Mouse (Mus musculus): ENCODE results near the gene Rhox2g. TPM values are rescaled to one million over a fixed set of nuclear protein-coding genes. Genes with fewer than 3 reads are reported as not detected.
"Not testable (repeated sequence)": the region's sequence is repeated elsewhere in the genome, so short reads cannot be mapped to it uniquely, and the experiment has no call there.

The Rhox2g gene
- total RNA-seq (2021), result not detected
- long read RNA-seq, experiment 1, result 0 reads
- long read RNA-seq, experiment 2, result 0 reads

GRCm38 (mm10) chrX:37643370-37643769 is at the start of gene Rhox2g:
Gene Rhox2g (minus strand): TSS chrX:37643470.
- H3K27ac ChIP-seq; DNase-seq (ENCODE audit: low spot score in 2 of 2); H3K4me3 ChIP-seq: not testable (repeated sequence)

DNA sequence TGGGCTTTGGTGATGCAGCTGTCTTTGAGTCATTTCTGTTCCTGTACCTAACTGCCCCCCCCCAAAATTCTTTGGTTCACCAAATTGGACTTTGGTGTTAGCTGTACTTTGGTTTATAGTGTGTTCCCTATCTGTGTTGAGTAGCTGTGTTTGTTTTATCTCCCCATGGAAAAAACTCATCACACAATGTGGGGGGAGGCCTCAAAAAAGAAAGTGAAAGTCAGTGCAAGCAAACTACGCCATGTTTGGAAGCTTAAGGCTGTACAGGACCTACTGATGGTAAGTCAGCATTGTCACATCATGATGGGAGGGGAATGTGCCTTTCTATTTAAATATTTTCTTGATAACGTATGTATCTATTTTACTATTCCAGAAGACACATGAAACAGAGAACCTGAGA is 49.0 kb upstream of the Rhox2g start:
- TF ChIP-seq CTCF (conservative IDR thresholded peaks at IDR 0.05), result no peak
- DNase-seq (ENCODE audit: low spot score in 2 of 2), result no peak
- H3K4me3 ChIP-seq, result no peak overlapping the region
- H3K27ac ChIP-seq, result no peak overlapping the region

- Histone ChIP-seq H3K4me3 (no peak overlapping the region), H3K27ac (no peak overlapping the region)
- TF ChIP-seq CTCF (conservative IDR thresholded peaks at IDR 0.05), result no peak
- DNase-seq (ENCODE audit: low spot score in 2 of 2), result no peak
These were observed 39.9 kb upstream of the Rhox2g start for GRCm38 (mm10) chrX:37683031-37683715.

- not testable (repeated sequence) for H3K27ac ChIP-seq; DNase-seq (ENCODE audit: low spot score in 2 of 2); H3K4me3 ChIP-seq
These were observed 29.9 kb upstream of the Rhox2g start, which contains the start of gene Rhox2h for GRCm38 (mm10) chrX:37673177-37673576. Gene Rhox2h (minus strand): TSS chrX:37673277.

- not testable (repeated sequence) for H3K27ac ChIP-seq; DNase-seq (ENCODE audit: low spot score in 2 of 2); H3K4me3 ChIP-seq
These were observed 25.4 kb upstream of the Rhox2g start, which contains the start of gene Rhox3h for GRCm38 (mm10) chrX:37668664-37669063. Gene Rhox3h (minus strand): TSS chrX:37668764.

DNA sequence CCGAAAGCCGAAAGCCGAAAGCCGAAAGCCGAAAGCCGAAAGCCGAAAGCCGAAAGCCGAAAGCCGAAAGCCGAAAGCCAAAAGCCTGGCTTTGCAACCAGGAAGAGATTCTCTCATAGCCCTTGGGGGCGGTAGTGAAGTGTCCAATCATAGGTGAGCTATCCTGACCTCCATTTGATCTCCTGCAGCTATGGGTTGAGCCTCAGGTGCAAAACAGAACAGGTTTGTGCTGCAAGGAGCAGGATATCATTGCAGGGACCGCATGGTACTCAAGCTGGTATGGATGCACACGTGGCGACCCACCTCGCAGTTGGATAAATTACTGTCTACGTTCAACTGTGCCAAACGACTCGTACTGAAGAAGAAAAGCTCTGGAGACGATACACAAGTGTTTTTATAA is 8.0 kb upstream of the Rhox2g start, which contains the start of gene Rhox4g:
TSS of gene Rhox4g (minus strand) at position 101 of the 400 bp plus-strand sequence.
- not testable (repeated sequence) for H3K27ac ChIP-seq; DNase-seq (ENCODE audit: low spot score in 2 of 2); H3K4me3 ChIP-seq

DNA sequence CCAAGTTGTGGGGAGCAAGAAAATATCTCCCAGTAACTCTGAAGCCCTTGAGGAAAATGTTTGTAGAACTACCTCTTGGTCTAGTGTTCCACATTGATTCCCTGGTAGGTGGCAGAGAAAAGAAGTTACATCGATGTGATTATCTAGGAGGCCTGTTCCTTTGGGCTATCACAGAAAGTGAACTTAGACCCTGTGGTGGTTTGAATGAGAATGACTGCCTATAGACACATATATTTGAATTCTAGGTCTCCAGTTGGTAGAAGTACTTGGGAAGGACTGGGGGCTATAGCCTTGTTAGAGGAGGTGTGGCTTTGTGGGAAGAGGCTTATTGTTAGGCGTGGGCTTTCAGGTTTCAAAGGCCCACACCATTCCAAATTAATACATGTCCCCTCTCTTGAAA is 14.8 kb downstream of the Rhox2g start, which contains the start of gene Rhox3g:
TSS of gene Rhox3g (minus strand) at position 101 of the 400 bp plus-strand sequence.
- not testable (repeated sequence) for H3K27ac ChIP-seq; DNase-seq (ENCODE audit: low spot score in 2 of 2); H3K4me3 ChIP-seq

- not testable (repeated sequence) for DNase-seq (ENCODE audit: low spot score in 2 of 2); H3K4me3 ChIP-seq
These were observed 35.7 kb downstream of the Rhox2g start, which contains the start of gene Rhox4f for GRCm38 (mm10) chrX:37607604-37608003. Gene Rhox4f (minus strand): TSS chrX:37607704.

More at GRCm38 (mm10) chrX:37607604-37608003, 35.7 kb downstream of the Rhox2g start, which contains the start of gene Rhox4f:
- not testable (repeated sequence) for H3K27ac ChIP-seq

Other genes with a start within 250 kb of the Rhox2g start
- not detected for gene Rhox2b, start 231.4 kb downstream of the Rhox2g start, total RNA-seq (2021)
- not detected for gene Rhox4b, start 211.0 kb downstream of the Rhox2g start, total RNA-seq (2021)
- not detected for gene Rhox2c, start 189.8 kb downstream of the Rhox2g start, total RNA-seq (2021)
- gene Rhox3c, start 184.9 kb downstream of the Rhox2g start, total RNA-seq (2021), result not detected
- gene Rhox4c, start 163.1 kb downstream of the Rhox2g start, total RNA-seq (2021), result not detected
- gene Rhox2d, start 150.0 kb downstream of the Rhox2g start, total RNA-seq (2021), result not detected
- not detected for gene Rhox4d, start 129.1 kb downstream of the Rhox2g start, total RNA-seq (2021)
- gene Rhox2e, start 113.0 kb downstream of the Rhox2g start, total RNA-seq (2021), result not detected
- not detected for gene Rhox3e, start 101.5 kb downstream of the Rhox2g start, total RNA-seq (2021)
- not detected for gene Rhox4e, start 86.1 kb downstream of the Rhox2g start, total RNA-seq (2021)
- not detected for gene Rhox2f, start 72.1 kb downstream of the Rhox2g start, total RNA-seq (2021)
- not detected for gene Rhox3f, start 62.5 kb downstream of the Rhox2g start, total RNA-seq (2021)
- not detected for gene Rhox4f, start 35.8 kb downstream of the Rhox2g start, total RNA-seq (2021)
- not detected for gene Rhox3g, start 14.9 kb downstream of the Rhox2g start, total RNA-seq (2021)
- not detected for gene Rhox4g, start 7.9 kb upstream of the Rhox2g start, total RNA-seq (2021)
- gene Rhox3h, start 25.3 kb upstream of the Rhox2g start, total RNA-seq (2021), result not detected
- not detected for gene Rhox2h, start 29.8 kb upstream of the Rhox2g start, total RNA-seq (2021)
- gene Rhox5, start 161.4 kb upstream of the Rhox2g start, total RNA-seq (2021), result not detected
- not detected for gene Rhox6, start 183.4 kb upstream of the Rhox2g start, total RNA-seq (2021)
- not detected for gene Rhox7a, start 188.2 kb upstream of the Rhox2g start, total RNA-seq (2021)
- not detected for gene Rhox8, start 235.5 kb upstream of the Rhox2g start, total RNA-seq (2021)

All from layer of hippocampus, adult 2 months (tissue).